Mouse (Mus musculus): ENCODE measurements around the gene Pfn1. TPM values are rescaled to one million over a fixed set of nuclear protein-coding genes. Genes with fewer than 3 reads are reported as not detected.

Pfn1 gene
- polyA plus RNA-seq, 1 experiment = 1,173 TPM

GRCm38 (mm10) chr11:70655571-70656455 is 1.4 kb upstream of the Pfn1 start:
- Histone ChIP-seq H3K27ac (ENCODE audit: control insufficient read depth, insufficient read depth, low read depth, low read length, poor library complexity) (peak overlapping the region; percentile 82), H3K4me3 (replicated peaks; ENCODE audit: control insufficient read depth, low read depth, low read length) (peak overlapping the region; percentile 84), H3K4me1 (ENCODE audit: control insufficient read depth, insufficient read depth, low read length) (peaks cover 4% of the 10 kb centered on the region)
- 3% methylated on average over 61 of the region's 61 CpGs for WGBS
- TF ChIP-seq POLR2A (IDR thresholded peaks at IDR 0.05; ENCODE audit: borderline replicate concordance, control insufficient read depth, low read depth, low read length) (peak; percentile 18; the same call in 1 of the 2 replicates), CTCF (IDR thresholded peaks at IDR 0.05; ENCODE audit: control insufficient read depth, insufficient read depth, low read length) (no peak)

GRCm38 (mm10) chr11:70654923-70655570 is 603 bp upstream of the Pfn1 start:
- Histone ChIP-seq H3K4me3 (replicated peaks; ENCODE audit: control insufficient read depth, low read depth, low read length) (peak overlapping the region; percentile 84), H3K4me1 (ENCODE audit: control insufficient read depth, insufficient read depth, low read length) (peaks cover 6% of the 10 kb centered on the region), H3K27ac (ENCODE audit: control insufficient read depth, insufficient read depth, low read depth, low read length, poor library complexity) (peak overlapping the region; percentile 82)
- under 1% methylated on average over 48 of the region's 48 CpGs for WGBS
- TF ChIP-seq POLR2A (IDR thresholded peaks at IDR 0.05; ENCODE audit: borderline replicate concordance, control insufficient read depth, low read depth, low read length) (peak; percentile 67; the same call in 1 of the 2 replicates), CTCF (IDR thresholded peaks at IDR 0.05; ENCODE audit: control insufficient read depth, insufficient read depth, low read length) (no peak)

GRCm38 (mm10) chr11:70653345-70654197 is 873 bp downstream of the Pfn1 start:
- Histone ChIP-seq H3K4me1 (ENCODE audit: control insufficient read depth, insufficient read depth, low read length) (peaks cover 10% of the 10 kb centered on the region), H3K27ac (ENCODE audit: control insufficient read depth, insufficient read depth, low read depth, low read length, poor library complexity) (peak overlapping the region; percentile 100), H3K4me3 (replicated peaks; ENCODE audit: control insufficient read depth, low read depth, low read length) (peak overlapping the region; percentile 98)
- under 1% methylated on average over 63 of the region's 63 CpGs for WGBS
- TF ChIP-seq POLR2A (IDR thresholded peaks at IDR 0.05; ENCODE audit: borderline replicate concordance, control insufficient read depth, low read depth, low read length) = peak; percentile 37; the same call in 1 of the 2 replicates
- TF ChIP-seq CTCF (IDR thresholded peaks at IDR 0.05; ENCODE audit: control insufficient read depth, insufficient read depth, low read length) = no peak

- no peak for TF ChIP-seq POLR2A (IDR thresholded peaks at IDR 0.05; ENCODE audit: borderline replicate concordance, control insufficient read depth, low read depth, low read length)
- no peak for TF ChIP-seq CTCF (IDR thresholded peaks at IDR 0.05; ENCODE audit: control insufficient read depth, insufficient read depth, low read length)
- Histone ChIP-seq H3K4me3 (replicated peaks; ENCODE audit: control insufficient read depth, low read depth, low read length) (peak overlapping the region; percentile 98), H3K27ac (ENCODE audit: control insufficient read depth, insufficient read depth, low read depth, low read length, poor library complexity) (peak overlapping the region; percentile 100), H3K4me1 (ENCODE audit: control insufficient read depth, insufficient read depth, low read length) (peaks cover 10% of the 10 kb centered on the region)
- WGBS = 8% methylated on average over 6 of the region's 6 CpGs
Observed at GRCm38 (mm10) chr11:70652884-70653344, 1.5 kb downstream of the Pfn1 start.

- peaks cover 10% of the 10 kb centered on the region for H3K4me1 ChIP-seq (ENCODE audit: control insufficient read depth, insufficient read depth, low read length)
- H3K4me3 ChIP-seq (replicated peaks; ENCODE audit: control insufficient read depth, low read depth, low read length) = peak overlapping the region; percentile 98
- no peak for TF ChIP-seq POLR2A (IDR thresholded peaks at IDR 0.05; ENCODE audit: borderline replicate concordance, control insufficient read depth, low read depth, low read length)
- no peak for TF ChIP-seq CTCF (IDR thresholded peaks at IDR 0.05; ENCODE audit: control insufficient read depth, insufficient read depth, low read length)
- H3K27ac ChIP-seq (ENCODE audit: control insufficient read depth, insufficient read depth, low read depth, low read length, poor library complexity) = peak overlapping the region; percentile 100
- WGBS = 16% methylated on average over 12 of the region's 12 CpGs
Observed at GRCm38 (mm10) chr11:70652029-70652883, 2.2 kb downstream of the Pfn1 start.

GRCm38 (mm10) chr11:70651391-70651790 is 3.1 kb downstream of the Pfn1 start:
- no peak for TF ChIP-seq CTCF (IDR thresholded peaks at IDR 0.05; ENCODE audit: control insufficient read depth, insufficient read depth, low read length)
- TF ChIP-seq POLR2A (IDR thresholded peaks at IDR 0.05; ENCODE audit: borderline replicate concordance, control insufficient read depth, low read depth, low read length) = no peak
- peaks cover 8% of the 10 kb centered on the region for H3K4me1 ChIP-seq (ENCODE audit: control insufficient read depth, insufficient read depth, low read length)
- peak overlapping the region; percentile 26 for H3K4me3 ChIP-seq (replicated peaks; ENCODE audit: control insufficient read depth, low read depth, low read length)
- peak overlapping the region; percentile 74; the same call in 1 of the 2 replicates for H3K27ac ChIP-seq (ENCODE audit: control insufficient read depth, insufficient read depth, low read depth, low read length, poor library complexity)
- 16% methylated on average over 2 of the region's 2 CpGs for WGBS
